Mouse (Mus musculus) lung, adult 2 months (tissue): ENCODE measurements around the gene Tmem45a.

ENCODE experiments used
- CTCF ChIP-seq: fragments of 200-500 bp; IDR thresholded peaks from 2 replicates; pipeline ENCODE4 v1.5.1; 2011; ENCODE audit warnings: mild to moderate bottlenecking, low read length, control low read depth; ENCODE audit not compliant: insufficient read depth
- POLR2A ChIP-seq: fragments of 200-500 bp; IDR thresholded peaks from 2 replicates; pipeline ENCODE4 v1.6.1; 2011; ENCODE audit warnings: low read depth, mild to moderate bottlenecking, control low read depth, low read length, borderline replicate concordance; ENCODE audit errors: extremely low read depth

- TF ChIP-seq CTCF (no peak), POLR2A (no peak)
These were observed 42.1 kb upstream of the Tmem45a start, which contains the start of gene Lnp1 for GRCm38 (mm10) chr16:56928023-56928422.
